Mouse (Mus musculus) MEL (cell line): ENCODE measurements around the gene Gm49396.

ENCODE experiments used
- BHLHE40 ChIP-seq: IDR thresholded peaks from 2 replicates; pipeline ENCODE4 v1.6.1; 2012; ENCODE audit warnings: low read depth, mild to moderate bottlenecking, inconsistent platforms, low read length, improper control_type of control experiment, borderline replicate concordance
- CHD2 ChIP-seq: IDR thresholded peaks from 2 replicates; pipeline ENCODE4 v1.6.1; 2011; ENCODE audit warnings: low read length, improper control_type of control experiment
- CTCF ChIP-seq, 3 experiments: IDR thresholded peaks in 2 of 3; conservative IDR thresholded peaks in 1 of 3; 2 replicates each; pipeline ENCODE4 v1.5.1; 2011 to 2012; ENCODE audit warnings: low read length in 3 of 3, low read depth in 2 of 3, mild to moderate bottlenecking in 2 of 3, improper control_type of control experiment in 1 of 3, inconsistent platforms in 1 of 3, mixed read lengths in 1 of 3, moderate library complexity in 1 of 3; ENCODE audit not compliant: control insufficient read depth in 1 of 3, insufficient read depth in 1 of 3, poor library complexity in 1 of 3, severe bottlenecking in 1 of 3
- EP300 ChIP-seq, 2 experiments: IDR thresholded peaks; 2 replicates each; pipeline ENCODE4 v1.6.1; 2011; ENCODE audit warnings: improper control_type of control experiment in 2 of 2, low read length in 2 of 2, low read depth in 1 of 2, mild to moderate bottlenecking in 1 of 2
- GATA1 ChIP-seq: IDR thresholded peaks from 2 replicates; pipeline ENCODE4 v1.6.1; 2011; ENCODE audit warnings: low read depth, low read length, improper control_type of control experiment
- MAFK ChIP-seq: IDR thresholded peaks from 2 replicates; pipeline ENCODE4 v1.6.1; 2011; ENCODE audit warnings: low read depth, mild to moderate bottlenecking, low read length, improper control_type of control experiment, borderline replicate concordance
- MAX ChIP-seq: IDR thresholded peaks from 2 replicates; pipeline ENCODE4 v1.6.1; 2011; ENCODE audit warnings: low read length, improper control_type of control experiment
- NELFE ChIP-seq: IDR thresholded peaks from 2 replicates; pipeline ENCODE4 v1.6.1; 2011; ENCODE audit warnings: low read depth, low read length, improper control_type of control experiment
- POLR2A ChIP-seq, 2 experiments: IDR thresholded peaks; 2 replicates each; pipeline ENCODE4 v1.6.1; 2011 to 2012; ENCODE audit warnings: low read length in 2 of 2, mild to moderate bottlenecking in 2 of 2, control low read depth in 1 of 2, improper control_type of control experiment in 1 of 2, low read depth in 1 of 2, moderate library complexity in 1 of 2; ENCODE audit not compliant: control insufficient read depth in 1 of 2, insufficient read depth in 1 of 2, poor library complexity in 1 of 2
- POLR2AphosphoS5 ChIP-seq: IDR thresholded peaks from 2 replicates; pipeline ENCODE4 v1.6.1; 2012; ENCODE audit warnings: low read depth, borderline replicate concordance, mild to moderate bottlenecking, inconsistent platforms, low read length, moderate library complexity, mixed read lengths
- TBP ChIP-seq: IDR thresholded peaks from 2 replicates; pipeline ENCODE4 v1.8.0; 2011; ENCODE audit warnings: low read depth, low read length, improper control_type of control experiment

DNA sequence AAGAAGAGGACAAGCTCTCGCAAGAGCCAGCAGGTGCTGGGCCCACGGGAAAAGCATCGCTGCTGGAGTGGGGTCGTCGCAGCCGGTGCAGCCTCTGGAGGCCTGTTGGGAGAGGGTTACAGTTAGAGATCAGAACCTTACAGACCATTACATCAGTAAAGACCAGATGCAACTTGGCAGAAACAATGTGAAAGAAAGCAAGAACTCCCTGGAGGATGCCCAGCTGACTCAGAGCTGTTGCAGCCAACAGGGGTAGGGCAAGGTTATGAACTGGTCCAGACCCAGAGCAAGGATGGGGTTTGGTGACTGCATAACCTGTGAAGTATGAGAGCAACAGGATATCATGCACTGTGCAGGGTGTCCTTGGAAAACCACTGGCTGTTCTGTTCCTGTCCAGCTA lies 38.7 kb upstream of the Gm49396 start:
- TF ChIP-seq CTCF (IDR thresholded peaks at IDR 0.05 in 2 of 3, conservative IDR thresholded peaks at IDR 0.05 in 1 of 3; ENCODE audit: control insufficient read depth in 1 of 3, insufficient read depth in 1 of 3, low read depth in 2 of 3, low read length in 3 of 3, poor library complexity in 1 of 3, severe bottlenecking in 1 of 3) = no peak
- no peak for TF ChIP-seq MAX
- no peak for TF ChIP-seq TBP
- TF ChIP-seq POLR2A (IDR thresholded peaks at IDR 0.05; ENCODE audit: control insufficient read depth in 1 of 2, insufficient read depth in 1 of 2, low read depth in 1 of 2, low read length in 2 of 2, poor library complexity in 1 of 2) = no peak
- TF ChIP-seq CHD2 = no peak
- no peak for TF ChIP-seq GATA1
- TF ChIP-seq NELFE = no peak
- no peak for TF ChIP-seq BHLHE40
- no peak for TF ChIP-seq EP300 (IDR thresholded peaks at IDR 0.05; ENCODE audit: low read depth in 1 of 2, low read length in 2 of 2)
- TF ChIP-seq POLR2AphosphoS5 = no peak
- no peak for TF ChIP-seq MAFK
